Mouse (Mus musculus): ENCODE data around the gene Psmg4.

GRCm38 (mm10) chr13:34148767-34149392 is 13.9 kb upstream of the Psmg4 start:
- TF ChIP-seq TAL1 (IDR thresholded peaks at IDR 0.05; ENCODE audit: low read length): no peak
- no peak for TF ChIP-seq GATA1 (IDR thresholded peaks at IDR 0.05; ENCODE audit: low read length)

Measured in erythroblast, embryonic 14.5 days (primary cell).